29 mouse cellular contexts compared by ENCODE assay signal in the genomic region with DNA sequence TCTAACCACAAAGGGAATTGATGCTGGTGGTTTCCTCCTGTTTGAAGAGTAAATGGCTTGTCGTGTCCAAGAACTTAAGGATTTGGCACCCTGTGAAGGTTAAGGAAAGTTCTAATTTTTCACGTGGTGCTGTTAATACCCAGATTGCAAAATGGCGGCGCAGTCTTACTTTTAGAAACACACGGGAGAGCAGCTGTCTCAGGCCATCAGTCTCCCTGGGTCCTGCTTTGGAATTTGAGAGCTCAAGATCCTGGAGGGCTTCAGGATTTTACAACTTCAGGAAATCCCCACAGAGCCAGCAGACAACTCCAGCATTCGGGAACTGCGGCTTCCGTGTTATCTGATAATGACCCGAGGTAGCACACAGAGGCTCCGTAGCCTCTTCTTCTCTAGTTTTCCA. TPM values are rescaled to one million over a fixed set of nuclear protein-coding genes. Genes with fewer than 3 reads are reported as not detected.
DNase-seq lines count a peak whose midpoint lies in the region; ATAC-seq lines count a peak whose summit lies in the region.
"Had no signal": no experiment of that assay in that cellular context is flagged by ENCODE, and none has a peak within 500 bp of the region (broad histone marks: within the 10 kb centered on the region; RNA-seq: fewer than 3 reads in every experiment).

No protein-coding gene starts in this region.

- H3K4me3 ChIP-seq in heart, embryonic 12.5 days: no peak overlapping the region
- no peak overlapping the region for H3K4me3 ChIP-seq in kidney, embryonic 14.5 days (ENCODE audit: low read length)
- H3K4me3 ChIP-seq: embryonic facial prominence, embryonic 13.5 days; forebrain, embryonic 10.5 days; forebrain, embryonic 13.5 days; heart, embryonic 13.5 days; hindbrain, embryonic 10.5 days; hindbrain, embryonic 13.5 days; intestine, embryonic 15.5 days had no signal

- no peaks in the 10 kb centered on the region for H3K9me3 ChIP-seq in heart, embryonic 12.5 days (replicated peaks)
- no peaks in the 10 kb centered on the region for H3K9me3 ChIP-seq in kidney, embryonic 14.5 days (ENCODE audit: control insufficient read depth, low read length)
- H3K9me3 ChIP-seq: embryonic facial prominence, embryonic 13.5 days; forebrain, embryonic 13.5 days; heart, embryonic 13.5 days; hindbrain, embryonic 10.5 days; hindbrain, embryonic 13.5 days; intestine, embryonic 15.5 days had no signal

- no peaks in the 10 kb centered on the region for H3K36me3 ChIP-seq in heart, embryonic 12.5 days
- no peaks in the 10 kb centered on the region for H3K36me3 ChIP-seq in kidney, embryonic 14.5 days (ENCODE audit: control insufficient read depth, insufficient read depth, low read length)
- H3K36me3 ChIP-seq: embryonic facial prominence, embryonic 13.5 days; forebrain, embryonic 10.5 days; G1E; heart, embryonic 13.5 days; hindbrain, embryonic 10.5 days; hindbrain, embryonic 13.5 days; intestine, embryonic 15.5 days had no signal

- H3K9ac ChIP-seq in heart, embryonic 12.5 days: no peak overlapping the region
- H3K9ac ChIP-seq in kidney, embryonic 14.5 days (ENCODE audit: low read depth, low read length): no peak overlapping the region
- H3K9ac ChIP-seq: embryonic facial prominence, embryonic 13.5 days; forebrain, embryonic 13.5 days; heart, embryonic 13.5 days; hindbrain, embryonic 13.5 days; intestine, embryonic 15.5 days had no signal

- ATAC-seq in heart, embryonic 12.5 days (ENCODE audit: insufficient number of reproducible peaks, low FRiP score): no peak
- no peak for ATAC-seq in kidney, embryonic 14.5 days (ENCODE audit: low FRiP score, low TSS enrichment)
- ATAC-seq: forebrain, embryonic 13.5 days; forebrain, embryonic 16.5 days; hindbrain, embryonic 16.5 days; intestine, embryonic 15.5 days; Patski had no signal

- no peak overlapping the region for H3K27ac ChIP-seq in heart, embryonic 12.5 days (ENCODE audit: poor library complexity, severe bottlenecking)
- no peak overlapping the region for H3K27ac ChIP-seq in kidney, embryonic 14.5 days (ENCODE audit: low read depth, low read length)
- H3K27ac ChIP-seq: embryonic facial prominence, embryonic 13.5 days; forebrain, embryonic 10.5 days; forebrain, embryonic 13.5 days; heart, embryonic 13.5 days; hindbrain, embryonic 10.5 days; hindbrain, embryonic 13.5 days; intestine, embryonic 15.5 days had no signal

- 33% methylated on average over 10 of the region's 10 CpGs for WGBS in heart, embryonic 12.5 days
- 26% methylated on average over 10 of the region's 10 CpGs for WGBS in kidney, embryonic 14.5 days

- H3K4me1 ChIP-seq in heart, embryonic 12.5 days (replicated peaks): 0 out of 2 replicates have a peak, but pooled peaks cover 10% of the 10 kb centered on the region
- no peaks in the 10 kb centered on the region for H3K4me1 ChIP-seq in kidney, embryonic 14.5 days (ENCODE audit: control insufficient read depth, insufficient read depth, low read length)
- H3K4me1 ChIP-seq: forebrain, embryonic 10.5 days; forebrain, embryonic 13.5 days; hindbrain, embryonic 10.5 days; hindbrain, embryonic 13.5 days; intestine, embryonic 15.5 days had no signal

- no peaks in the 10 kb centered on the region for H3K27me3 ChIP-seq in heart, embryonic 12.5 days (replicated peaks)
- H3K27me3 ChIP-seq in kidney, embryonic 14.5 days (ENCODE audit: control insufficient read depth, insufficient read depth, low read length): no peaks in the 10 kb centered on the region
- H3K27me3 ChIP-seq: CH12.LX; embryonic facial prominence, embryonic 13.5 days; forebrain, embryonic 13.5 days; heart, embryonic 13.5 days; hindbrain, embryonic 13.5 days; intestine, embryonic 15.5 days; Patski had no signal

- peak; percentile 22 for DNase-seq in embryo, embryonic 11 days
- DNase-seq in embryo, embryonic 10 days (ENCODE audit: low spot score): no peak
- DNase-seq in heart, adult 9 months (ENCODE audit: low spot score in 2 of 2): no peak
- DNase-seq in kidney, adult 8-10 months: no peak
- DNase-seq in retina, embryonic 14.5 days (ENCODE audit: low spot score): no peak
- DNase-seq: adrenal gland, postnatal 10 days; adrenal gland, postnatal 36 days; B cell, adult 2 months; cerebellum, adult 18-20 months; cerebellum, adult 9-10 months; cerebellum, postnatal 14 days; gastrocnemius, postnatal 10 days; gastrocnemius, postnatal 36 days; heart, postnatal 10 days; kidney, adult 11 months had no signal

- peak overlapping the region; percentile 12; the same call in 1 of the 2 replicates for H3K4me2 ChIP-seq in heart, embryonic 12.5 days
- H3K4me2 ChIP-seq in kidney, embryonic 14.5 days (replicated peaks; ENCODE audit: low read depth, low read length): peak overlapping the region; percentile 15; the same call in 1 of the 2 replicates
- H3K4me2 ChIP-seq: embryonic facial prominence, embryonic 13.5 days; forebrain, embryonic 13.5 days; heart, embryonic 13.5 days; hindbrain, embryonic 13.5 days; intestine, embryonic 15.5 days had no signal

RNA-seq across cellular contexts. Expression of a gene that starts 12.8 kb away (rescaled TPM):
- 55.2 and 56.6 TPM in 2 replicates for polyA plus RNA-seq in heart, embryonic 12.5 days (2016; fragmentation: Nextera tagmentation; extraction: Ambion mirVana)
- 143 and 146 TPM in 2 replicates for polyA plus RNA-seq in kidney, embryonic 14.5 days (2014; fragmentation: Nextera tagmentation; extraction: Ambion mirVana)
- polyA plus RNA-seq: G1E had no signal
